Mouse (Mus musculus) midbrain, embryonic 11.5 days (tissue): ENCODE results near the gene 1700024G13Rik. TPM values are rescaled to one million over a fixed set of nuclear protein-coding genes. Genes with fewer than 3 reads are reported as not detected.
"Not testable (repeated sequence)": the region's sequence is repeated elsewhere in the genome, so short reads cannot be mapped to it uniquely, and the experiment has no call there.

Source experiments
- ATAC-seq: fragments of 200-750 bp; cut with Nextera tagmentation; 2 replicates; pipeline ENCODE4 v1.8.0; 2017; ENCODE audit warnings: moderate TSS enrichment, moderate library complexity; ENCODE audit not compliant: low FRiP score
- DNase-seq: peaks from one replicate; pipeline ENCODE4 v3.0.0; 2015; ENCODE audit warnings: low spot score; ENCODE audit errors: missing footprints
- H3K27ac ChIP-seq: fragments of 300-500 bp; sonication (generic); 2 replicates; pipeline ENCODE4 v1.5.1; 2014; ENCODE audit warnings: low read depth, low read length
- H3K27me3 ChIP-seq: fragments of 300-500 bp; sonication (generic); 2 replicates; pipeline ENCODE4 v1.6.1; 2014; ENCODE audit warnings: mild to moderate bottlenecking, low read length, moderate library complexity, mixed read lengths; ENCODE audit not compliant: control insufficient read depth, insufficient read depth
- H3K36me3 ChIP-seq: fragments of 300-500 bp; sonication (generic); 2 replicates; pipeline ENCODE4 v1.6.1; 2014; ENCODE audit warnings: mild to moderate bottlenecking, low read length, moderate library complexity, mixed read lengths; ENCODE audit not compliant: control insufficient read depth, insufficient read depth
- H3K4me1 ChIP-seq: fragments of 300-500 bp; sonication (generic); 2 replicates; pipeline ENCODE4 v1.6.1; 2014; ENCODE audit warnings: low read length; ENCODE audit not compliant: control insufficient read depth, insufficient read depth
- H3K4me2 ChIP-seq: fragments of 300-500 bp; sonication (generic); 2 replicates; pipeline ENCODE4 v1.6.1; 2014; ENCODE audit warnings: mild to moderate bottlenecking, moderate library complexity
- H3K4me3 ChIP-seq: fragments of 300-500 bp; sonication (generic); 2 replicates; pipeline ENCODE4 v1.5.1; 2014; ENCODE audit warnings: low read depth, low read length
- H3K9ac ChIP-seq: fragments of 300-500 bp; sonication (generic); 2 replicates; pipeline ENCODE4 v1.6.1; 2014; ENCODE audit warnings: low read length
- H3K9me3 ChIP-seq: fragments of 300-500 bp; sonication (generic); 2 replicates; pipeline ENCODE4 v1.6.1; 2016; ENCODE audit warnings: low read length; ENCODE audit not compliant: control insufficient read depth
- WGBS: fragments of 180-500 bp; shearing (Covaris S2); extraction: QIAGEN DNeasy Blood & Tissue Kit; methylation state at CpG from one replicate; pipeline ENCODE4 v1.1.7; 2014; 5-methylcytosine and 5-hydroxymethylcytosine counted together
- polyA plus RNA-seq: library from polyadenylated mRNA; unstranded; fragments of >200 nt; fragmentation: Nextera tagmentation; extraction: Ambion mirVana; gene quantifications from 2 replicates; pipeline ENCODE4 v1.2.1, GENCODE M21; 2014

1700024G13Rik gene
- polyA plus RNA-seq, 1 experiment from 2014 or later = not detected

DNA sequence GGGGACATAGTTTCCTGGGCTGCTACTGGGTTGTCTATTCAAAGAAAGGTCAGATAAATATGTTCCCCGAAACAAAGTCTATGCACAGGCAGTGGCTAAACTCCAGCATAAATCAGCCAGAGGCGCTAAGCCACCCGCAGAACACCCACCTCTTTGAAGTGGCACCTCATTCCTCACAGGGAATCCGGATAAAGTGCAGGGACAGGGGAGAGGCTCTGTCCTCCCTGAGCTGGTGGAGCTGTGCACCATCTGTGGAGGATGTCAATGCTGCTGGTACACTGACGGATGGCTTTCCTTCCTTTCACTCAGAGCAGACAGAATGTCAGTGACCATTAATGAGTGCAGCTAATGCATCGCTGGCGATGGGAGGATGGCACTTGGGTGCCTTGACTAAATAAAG is 7.1 kb downstream of the 1700024G13Rik start:
- DNase-seq (no peak), ATAC-seq (no peak)
- H3K9ac ChIP-seq = no peak overlapping the region
- WGBS = 51% methylated on average over 7 of the region's 7 CpGs
- H3K27ac ChIP-seq = no peak overlapping the region
- no peak overlapping the region for H3K4me3 ChIP-seq
- no peaks in the 10 kb centered on the region for H3K27me3 ChIP-seq
- H3K36me3 ChIP-seq = no peaks in the 10 kb centered on the region
- 0 out of 2 replicates have a peak, but pooled peaks cover 2% of the 10 kb centered on the region for H3K4me1 ChIP-seq
- H3K9me3 ChIP-seq = no peaks in the 10 kb centered on the region
- no peak overlapping the region for H3K4me2 ChIP-seq

- H3K4me1 ChIP-seq = 0 out of 2 replicates have a peak, but pooled peaks cover 2% of the 10 kb centered on the region
- H3K36me3 ChIP-seq = no peaks in the 10 kb centered on the region
- 54% methylated on average over 3 of the region's 3 CpGs for WGBS
- H3K27ac ChIP-seq = no peak overlapping the region
- no peaks in the 10 kb centered on the region for H3K27me3 ChIP-seq
- DNase-seq (no peak), ATAC-seq (no peak)
- no peak overlapping the region for H3K4me3 ChIP-seq
- H3K4me2 ChIP-seq = no peak overlapping the region
- no peaks in the 10 kb centered on the region for H3K9me3 ChIP-seq
- no peak overlapping the region for H3K9ac ChIP-seq
These were observed 8.1 kb downstream of the 1700024G13Rik start for GRCm38 (mm10) chr14:32380099-32380480.

GRCm38 (mm10) chr14:32379395-32380098 is 8.6 kb downstream of the 1700024G13Rik start:
- no peak for ATAC-seq
- peak; percentile 86 for DNase-seq
- Histone ChIP-seq H3K36me3 (no peaks in the 10 kb centered on the region), H3K27ac (no peak overlapping the region), H3K9me3 (no peaks in the 10 kb centered on the region), H3K4me3 (no peak overlapping the region), H3K27me3 (no peaks in the 10 kb centered on the region), H3K4me1 (0 out of 2 replicates have a peak, but pooled peaks cover 2% of the 10 kb centered on the region), H3K4me2 (peak overlapping the region; percentile 3; the same call in 1 of the 2 replicates), H3K9ac (no peak overlapping the region)
- WGBS = 11% methylated on average over 22 of the region's 22 CpGs

DNA sequence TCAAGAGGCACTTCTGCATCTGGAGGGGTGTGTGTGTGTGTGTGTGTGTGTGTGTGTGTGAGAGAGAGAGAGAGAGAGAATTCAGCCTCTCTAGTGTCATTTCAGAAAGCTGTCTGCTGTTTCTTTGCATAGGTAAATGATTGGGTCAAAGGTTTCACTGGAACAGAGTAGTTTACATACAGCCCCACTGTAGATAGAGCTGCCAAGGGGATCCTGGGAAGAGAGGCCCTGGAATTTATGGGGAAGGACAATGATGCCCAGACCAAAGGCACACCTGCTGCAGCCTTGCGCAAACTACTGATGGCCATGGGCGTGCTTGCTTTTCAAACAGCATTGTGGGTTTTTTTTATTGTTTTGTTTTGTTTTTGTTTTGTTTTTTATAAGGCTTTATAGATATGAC is 15.7 kb downstream of the 1700024G13Rik start:
- Histone ChIP-seq H3K27me3 (no peaks in the 10 kb centered on the region), H3K4me1 (no peaks in the 10 kb centered on the region), H3K36me3 (no peaks in the 10 kb centered on the region), H3K4me2 (no peak overlapping the region), H3K9me3 (no peaks in the 10 kb centered on the region), H3K27ac (no peak overlapping the region), H3K4me3 (no peak overlapping the region), H3K9ac (no peak overlapping the region)
- 91% methylated on average over 2 of the region's 2 CpGs for WGBS
- ATAC-seq (no peak), DNase-seq (no peak)

DNA sequence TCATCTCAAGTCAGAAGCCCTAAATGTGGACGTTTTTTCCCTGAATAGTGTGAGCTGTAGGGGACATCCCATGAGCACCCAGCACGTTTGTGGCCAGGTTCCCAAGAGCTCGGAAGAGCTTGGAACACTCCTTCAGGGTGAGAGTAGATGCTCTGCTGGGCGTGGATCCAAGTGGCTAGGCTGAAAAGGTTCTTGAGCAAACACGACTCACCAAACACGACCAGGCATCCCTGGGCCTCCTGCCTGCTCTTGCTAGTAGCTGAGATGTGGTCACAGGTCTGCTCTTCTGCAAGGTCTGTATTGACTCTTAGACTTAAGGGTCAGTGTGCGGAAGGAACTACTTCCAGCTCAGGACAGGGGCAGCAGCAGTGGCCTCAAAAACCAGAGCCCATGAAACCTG is 18.4 kb downstream of the 1700024G13Rik start:
- Histone ChIP-seq H3K9me3 (no peaks in the 10 kb centered on the region), H3K9ac (no peak overlapping the region), H3K4me1 (no peaks in the 10 kb centered on the region), H3K27me3 (no peaks in the 10 kb centered on the region), H3K4me2 (no peak overlapping the region), H3K27ac (no peak overlapping the region), H3K36me3 (no peaks in the 10 kb centered on the region), H3K4me3 (no peak overlapping the region)
- 76% methylated on average over 7 of the region's 7 CpGs for WGBS
- ATAC-seq (no peak), DNase-seq (no peak)

DNA sequence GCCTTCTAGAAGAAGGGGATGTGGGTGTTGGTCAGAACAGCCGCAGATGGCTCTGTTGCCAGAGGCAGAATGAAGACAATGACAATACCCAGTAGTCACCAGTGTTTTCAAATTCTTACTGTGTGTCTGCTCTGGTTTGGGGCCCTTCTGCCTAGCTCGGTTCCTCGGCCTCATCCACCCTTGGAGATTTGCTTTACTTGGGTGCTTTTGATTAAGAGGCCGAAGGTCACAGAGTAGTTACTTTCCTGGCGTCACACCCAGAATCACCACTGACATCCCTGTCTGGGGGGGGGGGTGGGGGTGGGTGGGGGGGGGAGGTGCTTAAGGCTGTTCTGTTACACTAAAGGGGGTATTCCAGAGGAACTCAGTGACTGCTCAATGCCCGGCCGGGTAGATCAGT is 23.8 kb downstream of the 1700024G13Rik start:
- H3K27ac ChIP-seq = no peak overlapping the region
- H3K4me3 ChIP-seq = no peak overlapping the region
- peaks cover 2% of the 10 kb centered on the region; the same call in 1 of the 2 replicates for H3K9me3 ChIP-seq
- no peak overlapping the region for H3K4me2 ChIP-seq
- no peaks in the 10 kb centered on the region for H3K4me1 ChIP-seq
- DNase-seq (no peak), ATAC-seq (no peak)
- no peaks in the 10 kb centered on the region for H3K36me3 ChIP-seq
- H3K9ac ChIP-seq = no peak overlapping the region
- 57% methylated on average over 7 of the region's 7 CpGs for WGBS
- no peaks in the 10 kb centered on the region for H3K27me3 ChIP-seq

DNA sequence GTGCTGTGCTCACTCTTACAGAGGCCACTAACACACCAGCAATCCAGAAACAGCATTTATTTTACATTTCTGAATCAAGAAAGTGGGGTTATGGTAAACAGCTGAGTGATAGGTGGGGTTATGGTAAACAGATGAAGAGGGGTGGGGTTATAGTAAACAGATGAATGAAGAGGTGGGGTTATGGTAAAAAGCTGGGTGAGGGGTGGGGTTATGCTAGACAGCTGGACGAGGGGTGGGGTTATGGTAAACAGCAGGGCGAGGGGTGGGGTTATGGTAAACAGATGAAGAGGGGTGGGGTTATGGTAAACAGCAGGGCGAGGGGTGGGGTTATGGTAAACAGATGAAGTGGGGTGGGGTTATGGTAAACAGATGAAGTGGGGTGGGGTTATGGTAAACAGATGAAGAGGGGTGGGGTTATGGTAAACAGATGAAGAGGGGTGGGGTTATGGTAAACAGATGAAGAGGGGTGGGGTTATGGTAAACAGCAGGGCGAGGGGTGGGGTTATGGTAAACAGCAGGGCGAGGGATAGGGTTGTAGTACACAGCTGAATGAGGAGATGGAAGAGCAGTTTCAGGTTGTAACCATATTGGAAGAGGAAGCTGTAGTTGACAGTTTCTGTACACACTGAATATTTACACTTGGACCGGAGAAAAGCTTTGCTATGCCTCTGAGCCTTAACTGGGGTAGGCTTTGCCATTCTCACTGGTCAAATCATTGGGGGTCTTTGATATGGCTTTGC is 36.8 kb downstream of the 1700024G13Rik start:
- H3K4me2 ChIP-seq, H3K4me1 ChIP-seq, H3K27ac ChIP-seq, H3K4me3 ChIP-seq, H3K27me3 ChIP-seq, H3K9me3 ChIP-seq, DNase-seq, H3K9ac ChIP-seq, H3K36me3 ChIP-seq, ATAC-seq: not testable (repeated sequence)
- 36% methylated on average over 6 of the region's 6 CpGs for whole genome bisulfite sequencing

DNA sequence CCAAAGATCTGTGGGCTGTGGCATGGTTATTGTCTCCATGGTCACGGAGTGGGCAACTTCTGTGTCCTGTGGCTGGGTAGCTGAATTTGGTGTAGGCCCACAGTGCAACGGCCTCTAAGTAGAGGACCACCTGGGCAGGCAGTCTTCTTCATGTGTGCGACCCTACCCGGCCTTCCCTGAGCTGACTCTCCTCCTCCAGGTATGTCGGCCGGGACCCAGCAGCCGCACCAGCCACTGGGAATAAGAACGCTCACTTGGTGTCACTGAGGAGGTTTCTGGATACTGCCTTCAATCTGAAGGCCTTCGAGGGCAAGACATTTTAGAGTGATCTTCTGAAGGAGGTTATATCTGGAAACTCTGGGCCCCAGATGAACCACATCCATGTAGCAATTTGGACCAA is 40.9 kb downstream of the 1700024G13Rik start:
- no peak overlapping the region for H3K27ac ChIP-seq
- H3K36me3 ChIP-seq = no peaks in the 10 kb centered on the region
- H3K27me3 ChIP-seq = no peaks in the 10 kb centered on the region
- DNase-seq (no peak), ATAC-seq (no peak)
- H3K4me3 ChIP-seq = no peak overlapping the region
- H3K9me3 ChIP-seq = no peaks in the 10 kb centered on the region
- H3K9ac ChIP-seq = no peak overlapping the region
- 90% methylated on average over 9 of the region's 9 CpGs for WGBS
- no peaks in the 10 kb centered on the region for H3K4me1 ChIP-seq
- no peak overlapping the region for H3K4me2 ChIP-seq

DNA sequence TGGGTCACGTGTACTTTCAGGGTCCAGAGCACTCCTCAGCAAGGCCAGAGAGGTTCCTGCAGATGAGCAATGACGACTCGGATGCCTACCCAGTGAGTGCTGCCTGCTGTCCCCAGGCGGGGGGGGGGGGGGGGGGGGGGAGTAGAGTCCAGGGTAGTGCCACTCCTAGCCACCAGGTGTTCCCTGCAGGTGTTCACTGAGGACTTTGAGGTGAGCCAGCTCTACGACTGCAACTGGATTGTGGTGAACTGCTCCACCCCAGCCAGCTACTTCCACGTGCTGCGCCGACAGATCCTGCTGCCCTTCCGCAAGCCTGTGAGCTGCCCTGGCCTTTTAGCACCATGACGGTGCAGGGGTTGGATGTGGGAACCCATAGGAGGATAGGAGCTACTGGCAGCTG is 43.5 kb downstream of the 1700024G13Rik start:
- Histone ChIP-seq H3K27ac (no peak overlapping the region), H3K9me3 (no peaks in the 10 kb centered on the region), H3K4me2 (no peak overlapping the region), H3K27me3 (no peaks in the 10 kb centered on the region), H3K4me1 (no peaks in the 10 kb centered on the region), H3K9ac (no peak overlapping the region), H3K4me3 (no peak overlapping the region), H3K36me3 (0 out of 2 replicates have a peak, but pooled peaks cover 4% of the 10 kb centered on the region)
- ATAC-seq (no peak), DNase-seq (no peak)
- 87% methylated on average over 9 of the region's 10 CpGs for WGBS
